Mouse (Mus musculus): Measurements from ENCODE around the gene Fancc.

Gene Fancc

DNA sequence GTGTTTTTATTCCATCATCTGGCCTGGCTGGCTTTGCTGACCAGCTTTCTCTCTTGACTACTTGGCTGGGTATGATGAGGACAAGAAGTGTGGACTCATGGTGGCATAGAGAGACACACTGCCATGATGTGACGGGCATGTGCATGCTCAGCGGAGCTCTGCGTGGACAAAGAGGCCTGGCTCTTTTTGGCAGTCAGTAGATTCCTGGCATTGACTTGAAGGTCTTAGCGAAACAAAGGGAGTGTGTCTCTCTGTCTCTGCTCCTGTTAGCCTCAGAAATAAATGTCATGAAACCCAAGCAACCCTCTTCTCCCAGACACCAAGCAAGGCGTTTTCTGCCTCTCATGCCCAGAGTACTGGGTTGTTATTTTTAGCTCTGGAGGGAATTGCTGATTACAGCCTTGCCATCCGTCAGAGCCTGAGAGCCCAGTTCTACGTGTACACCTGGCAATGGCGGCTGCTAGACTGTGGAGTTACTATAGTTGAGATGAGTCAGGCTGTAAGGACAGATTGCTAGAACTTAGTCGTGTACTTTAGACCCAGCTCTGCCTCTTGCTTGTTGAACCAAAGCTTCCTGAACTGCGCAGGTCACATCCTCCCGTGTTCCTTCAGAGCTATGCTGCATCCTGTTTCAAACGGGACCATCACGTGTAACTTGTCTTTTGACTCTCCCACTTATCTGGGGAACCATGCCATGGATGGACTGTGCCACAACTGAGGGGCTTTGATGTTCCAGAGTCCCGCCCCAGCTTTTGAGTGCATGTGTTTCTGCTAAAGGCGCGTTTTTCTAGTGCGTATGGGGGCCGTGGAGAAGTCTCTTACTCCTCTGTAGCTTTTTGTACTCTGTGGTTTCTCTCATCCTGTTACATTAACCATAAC lies 236.1 kb downstream of the Fancc start:
- DNase-seq (ENCODE audit: low spot score), result no peak

DNA sequence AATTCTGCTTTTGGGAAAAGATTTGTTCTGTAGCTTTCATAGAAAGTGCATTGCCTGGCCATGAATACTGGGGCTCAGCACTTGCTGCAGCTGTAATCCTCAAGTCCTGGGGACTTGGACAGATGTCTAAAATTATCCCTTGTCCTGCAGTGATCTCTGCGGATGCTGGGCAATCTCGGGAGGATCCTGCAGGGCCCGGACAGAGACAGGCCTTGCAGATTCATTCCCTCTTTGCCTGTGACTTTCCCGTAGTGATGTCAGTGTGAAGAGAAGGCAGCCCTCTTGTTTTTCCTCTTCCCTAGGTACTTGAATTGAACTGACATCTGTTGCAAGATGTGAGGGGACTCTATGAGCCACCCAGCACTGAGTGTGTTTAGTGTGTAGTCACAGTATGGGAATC lies 236.9 kb downstream of the Fancc start:
- no peak for DNase-seq (ENCODE audit: low spot score)

DNA sequence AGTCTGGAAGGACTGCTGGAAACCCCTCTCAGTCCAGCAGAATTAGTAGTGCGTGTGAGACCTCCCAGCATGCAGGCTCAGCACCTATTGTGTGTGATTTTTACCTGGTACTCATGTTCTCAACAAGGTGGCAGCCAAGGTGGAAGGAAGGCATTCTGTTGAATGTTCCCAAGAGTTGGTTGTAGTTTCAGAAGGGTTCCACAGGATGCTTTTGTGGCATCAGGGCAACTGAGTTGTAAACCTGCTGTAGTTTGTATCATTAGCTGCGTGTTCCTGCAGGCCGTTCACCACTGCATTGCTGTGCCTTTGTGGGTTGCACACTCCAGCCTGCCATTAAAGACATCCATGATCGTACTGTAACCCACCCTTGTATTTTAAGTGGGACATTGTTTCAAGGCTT lies 238.4 kb downstream of the Fancc start:
- DNase-seq (ENCODE audit: low spot score), result no peak

DNA sequence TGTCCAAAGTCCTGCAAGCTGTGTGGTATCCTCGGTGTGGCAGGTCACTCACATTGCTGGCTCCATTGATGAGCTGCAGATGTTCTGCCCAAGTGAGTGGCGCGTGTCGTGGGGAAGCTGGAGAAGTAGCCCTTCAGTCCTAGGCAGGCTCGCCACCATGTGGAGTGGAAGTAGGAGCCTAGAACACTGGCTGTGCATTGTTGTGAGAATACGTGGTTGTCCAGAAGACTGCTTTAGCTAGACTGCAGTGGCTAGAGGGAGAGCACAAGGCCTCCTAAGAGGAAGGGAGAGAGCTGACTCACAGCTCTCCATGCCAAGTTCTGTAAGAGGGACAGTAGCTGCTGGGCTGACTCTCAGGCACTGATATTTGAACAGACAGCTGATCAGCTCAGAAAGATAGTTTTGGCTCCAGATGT lies 238.9 kb downstream of the Fancc start:
- no peak for DNase-seq (ENCODE audit: low spot score)

DNA sequence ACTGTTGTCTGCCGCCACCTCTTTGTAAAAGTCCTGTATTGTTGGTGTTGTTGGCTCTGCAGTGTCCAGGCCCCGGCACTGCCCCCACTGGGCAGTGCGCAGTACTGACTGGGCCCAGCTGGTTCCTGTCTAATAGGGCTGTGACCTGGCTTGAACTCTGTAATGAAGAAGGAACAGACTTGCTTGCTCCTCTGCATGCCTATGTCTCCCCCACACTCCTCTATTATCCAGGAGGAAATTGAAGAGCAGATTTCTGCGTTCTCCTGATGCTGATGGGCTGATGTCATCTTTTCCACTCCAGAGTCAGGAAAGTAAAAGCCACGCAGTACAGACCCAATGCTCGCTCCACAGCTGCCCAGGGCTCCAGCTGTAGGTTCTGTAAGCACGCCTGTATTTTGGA lies 240.3 kb downstream of the Fancc start:
- DNase-seq (ENCODE audit: low spot score), result no peak

DNA sequence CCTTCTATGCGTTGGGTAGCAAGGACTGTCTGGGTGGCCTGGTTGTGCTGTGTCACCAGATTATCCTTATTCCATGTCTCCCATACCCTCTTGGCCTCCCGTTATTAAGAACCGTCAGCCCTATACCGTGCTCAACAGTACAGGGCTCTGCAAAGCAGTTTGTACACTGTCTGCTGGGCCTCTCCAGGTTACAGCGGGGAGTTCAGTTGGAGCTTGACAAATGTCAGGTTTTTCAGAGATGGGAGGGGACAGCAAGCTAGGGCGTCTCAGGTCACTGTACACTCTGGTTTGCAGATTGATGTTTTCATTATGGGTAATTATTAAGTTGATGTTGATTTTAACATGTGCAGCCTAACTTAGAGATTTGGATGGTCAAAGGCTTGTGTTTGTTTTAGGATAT lies 240.9 kb downstream of the Fancc start:
- DNase-seq (ENCODE audit: low spot score), result no peak

DNA sequence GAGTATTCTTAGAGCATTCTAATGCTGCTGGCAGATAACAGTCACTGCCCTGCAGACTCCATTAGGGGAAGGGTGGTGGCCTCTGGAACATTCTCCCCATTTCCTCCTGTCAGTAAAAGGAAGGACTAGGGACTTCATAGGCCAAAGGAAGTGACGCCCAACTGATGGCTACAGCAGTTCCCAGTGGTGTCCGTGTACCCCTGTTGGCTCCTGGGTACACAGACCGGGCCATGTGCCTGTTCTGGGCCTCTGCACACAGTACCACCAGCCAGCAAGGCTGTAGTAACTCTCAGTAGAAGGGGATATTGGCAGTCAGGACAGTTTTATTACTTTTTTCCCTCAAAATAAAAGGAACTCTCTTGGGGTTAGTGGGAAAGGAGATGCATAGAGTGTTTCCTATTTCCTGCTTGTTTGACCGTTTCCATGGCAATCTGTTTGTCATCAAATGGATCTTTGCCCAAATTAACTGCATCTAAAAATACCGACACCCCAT lies 241.5 kb downstream of the Fancc start:
- DNase-seq (ENCODE audit: low spot score), result no peak

DNA sequence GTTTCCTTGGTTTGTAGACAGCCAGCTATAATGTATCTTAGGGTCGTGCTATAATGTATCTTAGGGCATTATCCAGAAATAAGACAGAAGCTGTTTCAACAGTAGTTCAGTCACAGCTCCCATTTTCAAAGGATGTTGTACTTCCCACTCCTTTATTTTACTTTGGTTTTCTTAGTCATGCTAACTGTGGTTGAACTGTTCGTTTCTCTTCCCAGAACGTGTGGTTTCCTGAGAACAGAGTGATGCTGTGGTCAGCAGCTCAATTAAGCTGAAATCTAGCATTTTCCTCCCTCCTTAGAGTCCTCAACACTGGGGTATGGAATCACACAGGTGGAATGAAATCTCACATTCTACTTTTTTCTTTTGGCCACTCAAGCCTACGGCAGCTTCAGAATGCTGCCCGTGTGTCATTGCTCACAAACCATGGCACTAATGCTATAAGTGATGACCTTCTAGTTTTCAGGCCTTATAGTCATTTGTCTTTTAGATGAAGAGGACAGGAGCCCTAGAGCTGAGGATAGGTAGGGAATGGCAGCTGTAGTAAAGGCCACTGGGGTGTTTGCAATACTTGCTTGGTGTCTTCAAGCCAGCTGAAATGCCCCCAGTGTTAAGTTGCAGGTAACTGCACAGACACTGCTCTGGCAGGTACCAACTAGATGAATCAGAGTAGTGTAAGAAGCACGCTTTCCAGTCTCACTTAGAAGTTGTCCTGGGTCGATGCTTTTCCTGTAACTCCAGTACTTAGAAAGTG lies 243.0 kb downstream of the Fancc start:
- no peak for DNase-seq (ENCODE audit: low spot score)

DNA sequence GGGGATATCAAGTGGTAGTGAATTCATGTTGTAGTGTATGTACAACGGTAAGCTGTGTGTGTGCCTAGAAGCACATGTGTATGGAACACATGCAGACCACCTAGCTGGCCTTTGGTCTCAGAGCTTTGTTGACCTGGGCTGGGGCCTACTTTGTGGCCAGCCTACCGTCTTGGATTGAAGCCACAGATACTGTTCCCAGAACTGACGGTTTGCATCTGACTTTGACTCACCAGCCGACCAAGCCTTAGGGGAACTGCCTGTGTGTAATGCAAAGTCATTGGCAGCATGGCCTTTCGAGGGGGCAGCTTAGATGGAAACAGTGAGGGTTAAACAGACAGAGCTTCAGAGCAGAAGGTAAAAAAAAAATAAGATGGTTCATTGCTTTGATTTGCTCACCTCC lies 243.9 kb downstream of the Fancc start:
- DNase-seq (ENCODE audit: low spot score), result no peak

DNA sequence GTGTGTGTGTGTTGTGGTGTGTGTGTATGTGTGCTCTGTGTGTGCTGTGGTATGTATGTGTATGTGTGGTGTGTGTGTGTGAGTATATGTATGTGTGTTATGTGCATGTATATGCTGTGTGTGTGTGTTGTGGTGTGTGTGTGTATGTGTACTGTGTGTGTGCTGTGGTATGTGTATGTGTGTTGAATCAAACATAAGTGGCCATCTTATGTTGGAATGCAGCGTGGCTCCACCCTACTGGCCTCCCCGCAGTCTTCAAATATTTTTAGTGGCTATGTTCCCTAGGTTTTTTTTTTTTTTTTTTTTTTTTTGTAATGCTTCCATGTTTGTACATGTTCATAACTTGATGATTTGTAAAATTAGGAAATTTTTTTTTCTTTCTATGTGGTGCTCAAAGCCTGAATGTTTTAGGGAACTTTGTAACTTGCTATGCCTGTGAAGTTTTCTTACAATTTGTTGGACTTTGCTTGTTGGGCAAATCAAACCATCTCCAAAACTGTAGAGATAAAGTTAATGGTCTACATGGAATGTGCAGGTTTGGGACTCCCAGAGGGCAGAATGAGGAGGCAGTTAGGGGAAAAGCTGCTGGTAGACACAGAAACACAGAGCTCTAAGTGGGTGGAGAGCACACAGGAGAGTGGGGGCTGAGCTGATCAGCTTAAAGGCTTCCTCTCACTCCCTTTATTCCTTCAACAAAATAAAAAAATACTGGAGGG lies 244.6 kb downstream of the Fancc start:
- no peak for DNase-seq (ENCODE audit: low spot score)

DNA sequence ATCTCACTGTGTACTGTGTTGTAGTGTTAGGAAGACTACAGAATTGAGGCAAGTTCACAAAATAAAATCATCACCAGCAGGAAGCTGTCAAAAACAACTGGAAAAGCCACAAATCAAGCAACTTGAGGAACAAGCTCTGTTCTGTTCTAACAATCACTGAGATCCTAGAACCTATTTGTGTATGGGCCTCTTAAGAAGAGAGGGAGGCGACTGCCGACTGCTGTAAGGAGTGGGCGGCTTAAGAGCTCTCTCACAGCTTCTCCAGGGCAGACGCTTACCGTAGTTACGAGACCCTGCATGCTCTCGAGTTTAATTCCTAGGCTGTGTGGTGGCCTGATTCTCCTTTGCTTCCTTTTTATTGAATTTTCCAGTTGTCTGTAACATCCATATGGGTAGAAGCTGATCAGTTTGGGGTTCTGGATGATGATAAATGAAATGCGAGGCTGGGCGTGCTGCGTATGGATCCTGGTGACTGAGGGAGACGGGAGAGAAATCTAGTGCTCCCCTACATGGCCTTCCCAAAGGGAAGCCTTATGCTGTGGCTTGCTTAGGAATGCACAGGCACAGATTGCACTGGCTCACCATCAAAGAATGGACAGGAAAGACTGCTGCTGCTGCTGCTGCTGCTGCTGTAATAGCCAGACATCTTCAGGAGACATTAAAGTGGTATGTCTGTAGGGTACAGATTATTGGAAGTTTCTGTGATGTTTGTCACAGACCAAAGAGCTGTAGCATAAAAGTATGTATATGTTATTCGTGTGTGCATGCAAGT lies 245.8 kb downstream of the Fancc start:
- no peak for DNase-seq (ENCODE audit: low spot score)

DNA sequence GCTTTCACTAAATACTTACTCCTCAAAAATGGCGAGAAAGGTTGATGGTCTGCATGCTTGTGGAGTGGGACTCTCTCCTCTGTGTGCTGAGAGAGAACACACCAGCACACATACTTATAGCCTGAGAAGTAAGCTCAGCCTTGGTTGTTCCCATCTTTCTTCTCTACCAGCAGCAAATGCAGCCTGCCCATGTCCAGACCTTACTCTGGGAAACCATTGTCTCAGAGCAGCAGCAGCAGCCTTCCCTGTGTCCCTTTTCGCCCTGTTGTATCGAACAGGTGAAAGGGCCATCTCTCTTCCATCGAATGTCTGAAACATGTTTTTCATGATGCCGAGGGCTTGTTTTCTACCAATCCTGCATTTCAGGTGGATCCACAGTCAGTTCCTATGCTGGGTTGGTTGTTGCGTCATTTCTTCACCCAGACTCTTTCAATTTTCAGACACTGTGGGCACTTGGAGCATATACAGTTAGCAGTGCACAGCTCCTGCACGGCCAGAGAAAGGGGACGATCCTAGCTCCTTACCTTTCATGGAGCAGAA lies 246.6 kb downstream of the Fancc start:
- no peak for DNase-seq (ENCODE audit: low spot score)

DNA sequence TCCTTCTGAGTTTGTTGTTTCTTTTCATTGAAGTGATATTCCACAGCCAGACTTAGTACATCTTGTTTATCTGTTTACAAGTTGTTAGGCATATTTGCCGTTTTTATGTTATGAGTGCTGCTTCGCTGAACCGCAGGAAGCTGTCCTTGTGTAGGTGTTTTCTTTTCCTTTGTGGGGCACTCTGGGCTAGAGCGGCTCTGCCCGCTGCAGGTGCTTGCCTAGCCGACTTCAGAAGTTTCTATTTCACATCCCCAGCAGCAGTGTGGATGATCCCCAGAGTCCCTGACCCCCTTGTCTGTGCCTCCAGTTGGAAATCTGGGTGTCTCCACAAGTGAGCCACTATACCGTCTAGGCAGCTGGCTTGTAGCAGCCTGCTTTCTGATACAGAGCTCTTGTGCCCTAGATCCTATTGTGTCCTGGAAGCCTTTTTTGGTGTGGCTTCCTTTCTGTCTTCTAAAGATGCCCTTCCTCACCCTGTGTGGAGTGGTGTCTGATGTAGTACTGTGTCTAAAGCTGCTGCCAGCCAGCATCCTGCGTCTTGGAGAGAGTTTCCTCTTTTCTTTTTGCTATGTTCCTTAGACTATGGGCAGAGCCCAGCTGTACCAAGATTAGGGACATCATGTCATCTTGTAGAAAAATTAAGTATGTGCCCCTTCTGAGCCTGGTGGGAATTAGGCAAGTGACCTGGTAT lies 247.2 kb downstream of the Fancc start:
- DNase-seq (ENCODE audit: low spot score), result no peak

DNA sequence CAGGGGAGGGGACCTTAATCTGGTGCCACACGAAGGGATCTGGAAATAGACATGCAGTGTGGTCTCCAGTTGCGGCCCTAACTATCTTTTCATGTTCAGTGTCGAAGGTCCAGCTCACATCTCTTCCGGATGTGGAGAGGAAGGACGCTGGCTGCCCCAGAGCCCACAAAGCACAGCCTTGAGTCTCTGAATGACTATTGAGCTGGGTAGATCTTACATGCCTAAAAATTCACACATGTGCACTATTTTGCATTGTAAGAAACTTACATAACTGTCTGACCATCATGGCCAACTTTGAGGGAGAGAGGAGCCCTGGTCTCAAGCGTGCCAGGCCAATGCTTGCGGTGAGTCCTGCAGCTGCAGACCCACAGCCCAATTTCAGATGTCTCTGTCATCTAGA lies 247.9 kb downstream of the Fancc start:
- no peak for DNase-seq (ENCODE audit: low spot score)

DNA sequence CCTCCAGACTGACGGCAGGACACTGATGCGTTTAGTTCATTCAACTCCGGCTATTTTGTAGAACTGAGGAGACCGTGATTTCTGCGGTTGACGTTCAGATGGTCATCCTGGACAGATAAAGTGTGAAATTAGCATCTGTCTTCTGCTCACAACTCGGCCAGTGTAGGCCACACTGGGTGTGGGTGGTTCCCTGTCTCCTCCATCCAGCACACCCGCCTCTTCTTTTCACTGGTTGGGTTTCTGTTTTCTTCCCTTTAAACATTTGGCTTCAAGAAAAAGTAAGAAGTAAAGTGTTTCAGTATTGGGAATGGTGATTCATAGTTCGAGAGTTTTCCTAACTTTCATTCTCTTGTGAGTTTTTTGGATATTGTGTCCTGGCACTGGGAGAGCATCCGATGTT lies 248.8 kb downstream of the Fancc start:
- no peak for DNase-seq (ENCODE audit: low spot score)

DNA sequence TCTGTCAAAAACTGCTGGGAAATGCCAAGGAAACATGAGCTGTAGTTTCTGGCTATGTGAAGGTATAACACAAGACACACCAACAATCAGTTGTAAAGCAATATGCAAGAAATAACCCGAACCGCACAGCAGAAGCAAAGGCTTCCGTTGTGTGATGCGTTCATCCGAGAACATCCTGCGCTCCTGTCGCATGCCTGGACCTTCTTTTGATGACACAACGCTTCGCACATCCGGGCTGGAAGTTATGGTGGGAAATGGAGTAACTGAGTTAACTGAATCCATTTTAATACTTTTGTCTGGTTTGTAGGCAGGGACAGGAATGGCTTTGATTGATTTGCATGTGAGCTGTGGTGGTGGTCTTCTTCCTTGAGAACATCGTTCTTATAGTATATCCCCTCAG lies 249.4 kb downstream of the Fancc start:
- no peak for DNase-seq (ENCODE audit: low spot score)

DNA sequence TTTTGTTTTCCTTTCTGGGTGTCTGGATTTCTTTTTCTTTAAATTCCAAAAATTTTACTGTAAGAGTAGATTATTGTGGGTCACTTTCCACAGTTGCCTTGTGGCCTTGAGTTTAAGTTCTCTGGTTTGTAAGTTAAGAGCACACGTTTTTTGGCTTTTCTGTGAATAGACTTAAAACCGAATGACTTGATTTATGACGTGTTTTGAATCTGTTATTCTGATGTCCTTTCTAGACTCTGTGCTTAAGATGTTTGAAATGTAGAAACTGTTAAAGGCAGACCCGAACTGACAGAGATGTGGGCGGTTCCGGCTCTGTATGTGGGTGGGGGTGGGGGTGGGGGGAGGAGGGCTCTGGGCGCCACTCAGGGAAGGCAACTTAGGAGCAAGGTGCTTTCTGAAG lies 250.0 kb downstream of the Fancc start:
- DNase-seq (ENCODE audit: low spot score), result no peak

DNA sequence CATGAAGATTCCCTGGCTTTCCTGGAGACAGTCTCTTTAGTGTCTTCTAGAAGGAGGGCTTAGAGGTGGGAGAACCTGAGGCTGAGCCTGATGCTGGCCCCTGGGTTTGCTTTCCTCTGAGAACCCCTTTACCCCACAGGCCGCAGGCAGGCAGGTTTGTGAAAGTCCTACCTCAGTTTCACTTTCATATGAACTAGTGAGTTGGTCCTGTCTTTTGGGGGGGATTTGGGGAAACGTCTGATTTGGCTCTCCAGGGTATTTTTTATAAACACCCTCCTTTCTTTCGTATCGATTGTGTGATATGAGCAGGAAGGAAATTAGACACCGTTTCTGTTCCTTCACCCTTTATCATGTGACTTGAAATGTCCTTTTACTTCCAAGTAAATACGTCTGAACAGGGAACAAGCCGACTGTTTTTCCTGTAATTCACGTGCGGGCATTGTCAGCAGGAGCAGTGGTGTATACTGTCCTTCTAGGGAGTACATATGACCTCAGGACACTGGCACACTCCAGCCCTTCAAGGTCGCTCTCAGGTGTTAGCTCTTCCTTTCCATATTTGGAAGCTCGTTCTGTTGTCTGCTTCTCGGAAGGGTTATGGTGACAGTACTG lies 250.6 kb downstream of the Fancc start:
- DNase-seq (ENCODE audit: low spot score), result no peak

DNA sequence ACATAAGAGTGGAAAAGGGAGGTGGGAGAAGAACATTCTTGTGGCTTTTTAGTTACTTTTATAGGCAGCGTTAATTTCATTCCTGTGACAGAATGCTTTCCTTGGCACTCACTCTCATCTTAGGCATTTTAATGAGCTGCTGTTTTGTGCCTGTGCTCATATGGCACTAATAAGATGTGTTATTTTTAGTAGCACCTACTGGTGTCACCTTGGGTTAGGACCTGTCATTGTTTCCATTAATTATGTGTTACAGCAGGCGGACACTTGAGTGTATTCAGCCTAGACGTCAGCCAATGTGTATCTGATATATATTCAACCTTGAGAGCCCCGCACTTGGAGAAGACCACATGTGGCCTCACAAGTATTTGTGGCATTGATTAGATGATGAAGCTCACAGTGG lies 251.3 kb downstream of the Fancc start:
- no peak for DNase-seq (ENCODE audit: low spot score)

DNA sequence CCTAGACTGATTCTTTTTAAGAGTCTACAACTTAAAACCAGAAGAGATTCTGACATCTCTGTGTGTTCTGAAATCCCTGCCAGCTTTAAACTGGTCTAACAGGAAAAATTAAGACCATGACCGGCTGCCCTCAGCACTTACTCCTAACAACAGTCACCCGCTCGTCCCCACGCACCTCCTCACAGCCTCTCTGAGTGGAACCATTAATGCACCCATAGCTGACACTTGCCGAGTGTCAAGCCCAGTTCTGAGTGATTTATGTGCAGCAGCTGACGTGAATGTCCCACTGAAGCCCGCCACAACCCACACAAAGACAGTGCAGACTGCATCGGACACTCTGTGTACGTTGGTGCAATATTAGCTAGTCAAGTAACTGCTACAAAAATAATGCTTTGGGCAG lies 251.9 kb downstream of the Fancc start:
- no peak for DNase-seq (ENCODE audit: low spot score)

DNA sequence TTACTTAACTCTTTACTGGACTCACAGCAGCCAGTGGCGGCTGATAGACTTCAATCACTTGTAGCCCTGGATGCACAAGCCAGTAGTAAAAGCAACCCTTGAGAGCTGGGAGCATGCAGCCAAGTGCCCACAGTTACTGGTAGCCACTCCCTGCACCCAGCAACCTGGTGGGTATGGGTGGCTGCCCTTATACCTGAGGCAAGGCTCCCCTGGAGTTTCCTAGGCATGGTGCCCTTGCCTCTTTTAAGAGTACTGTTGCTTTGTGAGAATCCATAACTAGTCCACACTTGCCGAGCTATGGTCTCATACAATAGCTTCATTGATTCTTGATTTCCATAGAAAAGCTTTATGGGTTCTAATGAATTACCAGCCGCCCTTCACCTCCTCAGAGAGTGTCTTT lies 252.7 kb downstream of the Fancc start:
- DNase-seq (ENCODE audit: low spot score), result no peak

Measured in urinary bladder, postnatal 14 days (tissue).